In the genomic region with DNA sequence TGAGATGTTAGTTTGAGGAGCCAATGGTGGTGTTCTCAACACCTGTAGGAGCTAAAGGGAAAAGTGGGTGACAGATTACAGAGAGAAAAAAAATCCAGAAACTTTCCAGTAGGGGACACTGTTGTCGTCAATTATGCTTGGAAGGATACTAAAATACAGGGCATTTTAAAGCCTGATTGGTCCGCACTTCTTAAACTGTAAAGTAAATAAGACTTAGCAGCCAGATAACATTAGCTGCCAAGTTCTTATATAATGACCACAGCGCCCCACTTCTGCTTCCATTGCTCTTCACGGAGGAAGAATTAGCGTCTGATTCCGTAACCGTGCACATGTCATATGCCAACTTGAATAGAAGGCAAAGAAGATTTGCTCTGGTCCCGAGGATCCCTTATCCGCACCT, we compare ENCODE assay signal across 8 mouse cellular contexts. TPM values are rescaled to one million over a fixed set of nuclear protein-coding genes. Genes with fewer than 3 reads are reported as not detected.
A peak's percentile ranks its signal among the peaks of the same experiment; 100 is the strongest.
DNase-seq lines count a peak whose midpoint lies in the region; ATAC-seq and TF ChIP-seq lines count a peak whose summit lies in the region.

No protein-coding gene starts in this region.

- H3K27ac ChIP-seq in MEL (ENCODE audit: control insufficient read depth, low read depth, low read length), result no peak overlapping the region
- H3K27ac ChIP-seq in hindbrain, embryonic 11.5 days (ENCODE audit: low read depth, low read length), result no peak overlapping the region
- no peak overlapping the region for H3K27ac ChIP-seq in liver, embryonic 12.5 days
- H3K27ac ChIP-seq in midbrain, postnatal 0 days (ENCODE audit: low read depth, low read length), result no peak overlapping the region

- H3K27me3 ChIP-seq in MEL (ENCODE audit: control insufficient read depth in 1 of 2, insufficient read depth in 2 of 2, low read length in 2 of 2), result no peaks in the 10 kb centered on the region
- peaks cover 32% of the 10 kb centered on the region for H3K27me3 ChIP-seq in hindbrain, embryonic 11.5 days (ENCODE audit: control insufficient read depth, insufficient read depth, low read length)
- H3K27me3 ChIP-seq in liver, embryonic 12.5 days (replicated peaks), result peaks cover 45% of the 10 kb centered on the region
- peaks cover 31% of the 10 kb centered on the region for H3K27me3 ChIP-seq in midbrain, postnatal 0 days (ENCODE audit: insufficient read depth, low read length)

- H3K79me2 ChIP-seq in MEL (ENCODE audit: control insufficient read depth, insufficient read depth, low read length, poor library complexity), result no peaks in the 10 kb centered on the region

- TF ChIP-seq POLR2A in MEL (IDR thresholded peaks at IDR 0.05; ENCODE audit: control insufficient read depth in 1 of 2, insufficient read depth in 1 of 2, low read depth in 1 of 2, low read length in 2 of 2, poor library complexity in 1 of 2), result no peak

- no peaks in the 10 kb centered on the region for H3K4me1 ChIP-seq in MEL (ENCODE audit: control insufficient read depth in 1 of 2, insufficient read depth in 2 of 2, low read length in 2 of 2)
- H3K4me1 ChIP-seq in hindbrain, embryonic 11.5 days (replicated peaks; ENCODE audit: control insufficient read depth, insufficient read depth, low read length), result peaks cover 11% of the 10 kb centered on the region; the same call in 1 of the 2 replicates
- peaks cover 23% of the 10 kb centered on the region for H3K4me1 ChIP-seq in liver, embryonic 12.5 days
- H3K4me1 ChIP-seq in midbrain, postnatal 0 days (ENCODE audit: insufficient read depth, low read length), result peaks cover 11% of the 10 kb centered on the region; the same call in 1 of the 2 replicates

- H3K4me2 ChIP-seq in hindbrain, embryonic 11.5 days (replicated peaks; ENCODE audit: low read depth, low read length), result peak overlapping the region; percentile 63
- peak overlapping the region; percentile 79 for H3K4me2 ChIP-seq in liver, embryonic 12.5 days
- H3K4me2 ChIP-seq in midbrain, postnatal 0 days (ENCODE audit: low read depth, low read length, poor library complexity, severe bottlenecking), result peak overlapping the region; percentile 64

- WGBS in hindbrain, embryonic 11.5 days, result 26% methylated on average over 9 of the region's 9 CpGs
- 17% methylated on average over 9 of the region's 9 CpGs for WGBS in liver, embryonic 12.5 days (ENCODE audit: insufficient replicate concordance)
- WGBS in midbrain, postnatal 0 days, result 14% methylated on average over 9 of the region's 9 CpGs

- H3K4me3 ChIP-seq in MEL (ENCODE audit: control insufficient read depth in 1 of 2, insufficient read depth in 1 of 2, low read depth in 2 of 2, low read length in 2 of 2), result no peak overlapping the region
- no peak overlapping the region for H3K4me3 ChIP-seq in hindbrain, embryonic 11.5 days (ENCODE audit: low read depth, low read length)
- peak overlapping the region; percentile 51 for H3K4me3 ChIP-seq in liver, embryonic 12.5 days
- peak overlapping the region; percentile 40 for H3K4me3 ChIP-seq in midbrain, postnatal 0 days (ENCODE audit: low read depth, low read length)

- H3K9me3 ChIP-seq in MEL (replicated peaks; ENCODE audit: insufficient read depth, low read length), result no peaks in the 10 kb centered on the region
- no peaks in the 10 kb centered on the region for H3K9me3 ChIP-seq in hindbrain, embryonic 11.5 days (ENCODE audit: control insufficient read depth, low read length)
- no peaks in the 10 kb centered on the region for H3K9me3 ChIP-seq in liver, embryonic 12.5 days (replicated peaks)
- H3K9me3 ChIP-seq in midbrain, postnatal 0 days (ENCODE audit: low read length), result no peaks in the 10 kb centered on the region

- no peak for TF ChIP-seq EP300 in MEL (IDR thresholded peaks at IDR 0.05; ENCODE audit: low read depth in 1 of 2, low read length in 2 of 2)

- no peak overlapping the region for H3K9ac ChIP-seq in MEL (ENCODE audit: control insufficient read depth, low read depth, low read length, poor library complexity, severe bottlenecking)
- no peak overlapping the region for H3K9ac ChIP-seq in hindbrain, embryonic 11.5 days (ENCODE audit: low read depth, low read length)
- no peak overlapping the region for H3K9ac ChIP-seq in liver, embryonic 12.5 days
- no peak overlapping the region for H3K9ac ChIP-seq in midbrain, postnatal 0 days (replicated peaks; ENCODE audit: low read length, poor library complexity, severe bottlenecking)

- DNase-seq in MEL (ENCODE audit: low read depth, low spot score), result peak; percentile 38
- peak; percentile 30 for DNase-seq in embryo, embryonic 9.5 days (ENCODE audit: extremely low spot score)
- DNase-seq in hindbrain, embryonic 11.5 days (ENCODE audit: low spot score), result peak; percentile 24
- DNase-seq in midbrain, postnatal 0 days (ENCODE audit: low spot score), result peak; percentile 48
- no peak for DNase-seq in gastrocnemius, postnatal 10 days
- DNase-seq in ovary, postnatal 14 days (ENCODE audit: low spot score), result no peak
- no peak for DNase-seq in thymus, postnatal 25 days

- peak; percentile 81 for TF ChIP-seq RAD21 in MEL (IDR thresholded peaks at IDR 0.05; ENCODE audit: low read depth, low read length)

- TF ChIP-seq CTCF in MEL (IDR thresholded peaks at IDR 0.05 in 2 of 3, conservative IDR thresholded peaks at IDR 0.05 in 1 of 3; ENCODE audit: control insufficient read depth in 1 of 3, insufficient read depth in 1 of 3, low read depth in 2 of 3, low read length in 3 of 3, poor library complexity in 1 of 3, severe bottlenecking in 1 of 3), result peak in 2 of 3 experiments; percentile 44 to 75; a peak in 4 of 6 replicates
- TF ChIP-seq CTCF in midbrain, postnatal 0 days (IDR thresholded peaks at IDR 0.05), result peak; percentile 66

- no peak for ATAC-seq in hindbrain, embryonic 11.5 days (ENCODE audit: low FRiP score)
- no peak for ATAC-seq in liver, embryonic 12.5 days
- ATAC-seq in midbrain, postnatal 0 days (ENCODE audit: low FRiP score), result no peak

- H3K36me3 ChIP-seq in MEL (ENCODE audit: control insufficient read depth in 1 of 2, insufficient read depth in 2 of 2, low read length in 2 of 2), result no peaks in the 10 kb centered on the region
- no peaks in the 10 kb centered on the region for H3K36me3 ChIP-seq in hindbrain, embryonic 11.5 days (ENCODE audit: control insufficient read depth, insufficient read depth, low read length)
- no peaks in the 10 kb centered on the region for H3K36me3 ChIP-seq in liver, embryonic 12.5 days
- no peaks in the 10 kb centered on the region for H3K36me3 ChIP-seq in midbrain, postnatal 0 days (ENCODE audit: insufficient read depth, low read length)

TF ChIP-seq in MEL, 35 proteins besides CTCF, POLR2A, EP300 and RAD21:
- TF ChIP-seq CHD2 (IDR thresholded peaks at IDR 0.05; ENCODE audit: low read length), result no peak
- TF ChIP-seq SMC3 (IDR thresholded peaks at IDR 0.05; ENCODE audit: low read depth, low read length), result peak; percentile 84
- TF ChIP-seq ZC3H11A (IDR thresholded peaks at IDR 0.05; ENCODE audit: low read depth, low read length), result peak; percentile 80

RNA-seq across cellular contexts. Expression of gene Gna14, which starts 0.7 kb away (rescaled TPM):
- not detected in 2 replicates for total RNA-seq in MEL (2012; rRNA removed)
- polyA plus RNA-seq in MEL (2012; ENCODE audit: insufficient read depth in 1 of 2, insufficient read length in 2 of 2, low read depth in 1 of 2, low replicate concordance in 2 of 2, missing spikeins in 1 of 2), result not detected
- 0.28 and 1.2 TPM in 2 replicates for polyA plus RNA-seq in hindbrain, embryonic 11.5 days (2014; fragmentation: Nextera tagmentation; extraction: Ambion mirVana)
- 1.6 and 1.7 TPM in 2 replicates for polyA plus RNA-seq in liver, embryonic 12.5 days (2016; fragmentation: Nextera tagmentation; extraction: Ambion mirVana)
- total RNA-seq in midbrain, postnatal 0 days (2014; rRNA removed), result 0.57 and 0.93 TPM in 2 replicates
- 0.43 and 0.60 TPM in 2 replicates for polyA plus RNA-seq in midbrain, postnatal 0 days (2015; fragmentation: Nextera tagmentation; extraction: Ambion mirVana)
- total RNA-seq in gastrocnemius, postnatal 10 days (2021), result 1 to 10 TPM in 1 of 2 experiments, under 1 TPM in 1; 0.84 to 1.1 TPM

Comparison
In these comparisons a context has a peak if more than half of its experiments do, and no peak if none do; other contexts are left out.
1. DNase-seq: peak in MEL (single experiment), embryo, embryonic 9.5 days (single experiment), hindbrain, embryonic 11.5 days (single experiment) and midbrain, postnatal 0 days (single experiment); none in gastrocnemius, postnatal 10 days (single experiment), ovary, postnatal 14 days (single experiment) and thymus, postnatal 25 days (single experiment).
2. H3K4me3 ChIP-seq: peak in liver, embryonic 12.5 days (single experiment) and midbrain, postnatal 0 days (single experiment); none in MEL (0 of 2) and hindbrain, embryonic 11.5 days (single experiment).
3. Peak in every context shown above with its lines, with median percentiles within 50 percentile points of each other: H3K4me2 ChIP-seq.